Mouse (Mus musculus) liver, embryonic 14.5 days (tissue): ENCODE data around the gene Mmp17.
A peak's percentile ranks its signal among the peaks of the same experiment; 100 is the strongest.

ENCODE experiments used
- CTCF ChIP-seq: IDR thresholded peaks from 2 replicates; pipeline ENCODE4 v1.5.1; 2016; ENCODE audit warnings: antibody characterized with exemption, low read depth, control low read depth
- EP300 ChIP-seq: IDR thresholded peaks from 2 replicates; pipeline ENCODE4 v1.6.1; 2016; ENCODE audit warnings: antibody characterized with exemption, low read depth

DNA sequence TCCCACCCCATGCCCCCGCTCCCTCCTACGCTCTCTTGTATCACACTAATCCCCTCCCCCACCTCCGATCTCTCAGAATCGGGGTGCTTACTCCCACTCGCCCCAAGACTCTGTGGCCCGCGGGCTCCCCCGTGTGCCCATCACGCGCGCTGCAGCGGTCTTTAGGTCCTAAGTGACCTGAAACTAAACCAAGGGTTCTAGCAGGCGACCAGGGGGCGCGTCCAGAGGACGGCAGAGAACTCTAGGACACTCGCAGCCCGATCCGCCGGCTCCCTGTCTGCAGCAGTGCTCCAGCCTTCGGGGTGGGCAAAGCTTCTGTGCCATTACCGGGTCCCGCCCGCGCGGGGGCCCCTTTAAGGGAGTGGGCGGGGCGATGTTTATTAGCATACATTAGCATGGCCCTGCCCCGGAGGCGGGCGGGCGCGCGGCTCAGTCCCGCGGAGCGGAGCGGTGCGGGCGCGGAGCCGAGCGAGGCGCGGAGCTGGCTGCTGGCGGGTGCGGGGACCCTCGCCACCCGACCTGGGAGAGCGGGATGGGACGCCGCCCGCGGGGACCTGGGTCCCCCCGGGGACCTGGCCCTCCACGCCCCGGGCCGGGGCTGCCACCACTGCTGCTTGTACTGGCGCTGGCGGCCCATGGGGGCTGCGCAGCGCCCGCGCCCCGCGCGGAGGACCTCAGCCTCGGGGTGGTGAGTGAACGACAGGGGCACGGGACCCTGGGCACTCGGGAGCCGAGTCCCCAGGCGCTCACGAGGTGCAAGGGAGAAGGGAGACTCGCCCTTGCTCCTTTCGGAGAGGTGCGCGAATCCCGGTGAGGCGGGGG lies at the start of gene Mmp17:
- TF ChIP-seq EP300 (no peak), CTCF (peak; percentile 84)
